Mouse (Mus musculus): ENCODE data around the gene Rbm47. TPM values are rescaled to one million over a fixed set of nuclear protein-coding genes. Genes with fewer than 3 reads are reported as not detected.

Rbm47 gene
- total RNA-seq, 2 experiments from 2014 or later: 1.7 TPM

DNA sequence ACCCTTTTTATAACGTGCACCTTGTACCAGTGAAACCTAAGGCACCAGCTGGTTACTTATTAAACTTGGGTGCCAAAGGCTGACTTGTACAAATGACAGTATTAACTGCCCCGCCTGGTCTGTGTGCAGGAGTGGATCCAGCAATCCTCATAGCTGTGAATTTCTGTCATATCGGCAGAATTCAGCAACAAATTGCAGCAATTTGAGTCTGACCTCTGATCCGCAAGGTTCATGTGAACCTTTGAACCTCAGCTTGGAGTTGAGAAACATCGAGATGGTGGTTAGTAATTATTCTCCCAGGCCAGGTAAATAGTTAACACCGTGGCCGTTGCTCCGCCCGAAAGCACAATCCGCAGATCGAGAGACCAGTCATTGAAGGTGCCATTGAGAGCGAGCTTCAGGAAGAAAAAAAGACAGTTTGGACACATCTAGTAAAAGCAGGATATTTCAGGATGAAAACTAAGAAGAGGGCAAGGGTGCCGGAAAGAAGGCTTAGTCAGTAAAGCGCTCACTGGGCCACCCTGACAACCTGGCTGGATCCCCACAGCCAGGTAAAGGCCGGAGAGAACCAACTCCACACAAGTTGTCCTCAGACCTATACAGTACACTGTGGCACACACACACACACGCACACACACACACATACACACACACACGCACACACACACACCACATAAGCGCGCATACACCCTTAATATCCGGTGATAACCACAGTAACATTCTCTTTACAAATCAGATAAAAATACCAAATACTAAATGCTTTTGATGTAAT, 120.0 kb downstream of the Rbm47 start:
- H3K27ac ChIP-seq: no peak overlapping the region
- H3K4me3 ChIP-seq: no peak overlapping the region
- TF ChIP-seq CTCF (conservative IDR thresholded peaks at IDR 0.05): no peak
- no peak for DNase-seq (ENCODE audit: low spot score in 2 of 2)

DNA sequence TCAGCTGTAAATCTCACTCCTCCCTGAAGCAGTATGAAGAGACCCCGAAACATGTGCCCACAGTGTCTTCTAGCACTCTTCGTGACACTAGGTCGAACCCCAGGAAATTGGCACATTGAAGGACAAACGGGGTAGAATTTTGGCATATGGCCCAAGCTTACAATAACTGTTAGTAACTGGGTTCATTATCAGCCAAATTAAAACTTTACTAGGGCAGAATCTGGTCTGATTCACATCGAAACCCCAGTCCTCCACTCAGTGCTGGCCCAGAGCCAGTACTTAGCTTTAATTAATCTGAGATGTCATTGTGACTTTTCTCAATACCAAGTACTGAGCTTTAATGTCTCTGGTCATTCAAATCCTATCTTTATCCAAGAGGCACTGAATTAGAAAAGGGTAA, 122.1 kb downstream of the Rbm47 start:
- no peak for TF ChIP-seq CTCF (conservative IDR thresholded peaks at IDR 0.05)
- Histone ChIP-seq H3K4me3 (no peak overlapping the region), H3K27ac (no peak overlapping the region)
- DNase-seq (ENCODE audit: low spot score in 2 of 2): no peak

DNA sequence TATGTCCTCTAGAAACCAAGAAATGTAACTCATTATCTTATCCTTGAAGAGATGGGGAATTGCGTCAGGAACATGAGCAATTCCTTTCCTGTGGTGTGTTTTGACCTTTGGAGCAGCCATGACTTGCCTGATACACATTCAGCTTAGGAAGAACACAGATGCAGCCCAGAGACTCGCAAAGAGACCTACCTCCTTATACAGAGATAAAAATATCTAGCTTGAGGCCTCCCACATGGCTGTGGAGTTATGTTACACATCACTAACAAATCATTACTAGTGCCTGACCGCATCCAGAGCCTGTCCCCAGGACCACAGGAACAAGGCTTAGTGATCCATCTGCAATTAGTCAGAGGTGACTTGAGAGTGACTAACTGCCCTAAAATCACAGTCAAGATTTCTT, 126.6 kb downstream of the Rbm47 start:
- Histone ChIP-seq H3K4me3 (no peak overlapping the region), H3K27ac (no peak overlapping the region)
- no peak for TF ChIP-seq CTCF (conservative IDR thresholded peaks at IDR 0.05)
- no peak for DNase-seq (ENCODE audit: low spot score in 2 of 2)

DNA sequence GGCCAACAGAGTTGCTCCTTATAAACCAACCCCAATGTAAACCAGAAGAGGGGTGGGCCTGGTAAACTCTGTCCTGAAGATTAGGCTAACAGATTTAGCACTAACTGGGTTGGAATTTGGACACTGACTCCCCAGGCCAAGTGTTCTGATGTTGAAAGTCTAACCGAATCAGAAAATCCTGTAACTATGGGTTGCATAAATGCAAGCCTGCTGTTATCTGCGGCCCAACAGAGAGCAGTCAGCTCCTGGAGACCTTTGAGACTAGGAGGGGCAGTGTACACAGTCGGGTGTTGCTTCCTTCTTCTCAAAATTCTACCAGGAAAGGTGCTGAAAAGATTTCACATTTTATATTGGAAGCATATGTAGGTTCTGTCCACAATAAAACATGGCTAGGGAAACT, 129.0 kb downstream of the Rbm47 start:
- no peak for TF ChIP-seq CTCF (conservative IDR thresholded peaks at IDR 0.05)

DNA sequence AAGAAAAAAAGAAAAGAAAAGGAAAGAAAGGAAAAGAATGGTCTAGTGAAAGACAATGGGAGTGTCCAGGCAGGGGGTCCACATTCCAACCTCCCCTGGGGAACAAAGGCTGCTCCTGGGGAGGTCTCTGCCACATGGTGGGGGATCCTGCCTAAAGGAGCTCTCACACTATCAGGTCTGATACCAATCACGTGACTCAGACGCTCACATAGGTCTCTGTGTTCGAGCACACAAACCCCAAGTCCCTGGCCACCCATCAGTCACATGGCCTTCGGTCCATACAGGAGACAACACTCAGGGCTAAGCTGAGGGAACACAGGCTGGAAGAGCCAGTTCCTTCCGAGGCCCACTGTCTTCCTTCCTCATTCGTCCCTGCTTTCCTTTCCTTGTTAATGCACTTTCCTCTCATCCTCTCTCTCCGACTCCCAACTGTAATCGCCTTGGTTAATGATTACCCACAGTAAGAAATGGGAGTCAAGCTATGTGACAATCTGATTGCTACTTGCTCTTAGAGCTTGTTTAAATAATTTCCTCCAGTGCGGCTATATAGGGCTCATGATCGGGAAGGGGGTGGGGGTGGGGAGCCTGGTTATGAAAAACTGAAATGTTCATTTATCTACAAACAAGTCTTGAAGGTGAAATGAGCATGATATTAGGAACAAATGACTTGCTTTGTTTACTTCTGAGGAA, 130.1 kb downstream of the Rbm47 start:
- Histone ChIP-seq H3K27ac (no peak overlapping the region), H3K4me3 (no peak overlapping the region)
- DNase-seq (ENCODE audit: low spot score in 2 of 2): no peak
- TF ChIP-seq CTCF (conservative IDR thresholded peaks at IDR 0.05): no peak

More for the DNA sequence above, 129.0 kb downstream of the Rbm47 start:
- no peak for DNase-seq (ENCODE audit: low spot score in 2 of 2)
- no peak overlapping the region for H3K4me3 ChIP-seq
- H3K27ac ChIP-seq: no peak overlapping the region

DNA sequence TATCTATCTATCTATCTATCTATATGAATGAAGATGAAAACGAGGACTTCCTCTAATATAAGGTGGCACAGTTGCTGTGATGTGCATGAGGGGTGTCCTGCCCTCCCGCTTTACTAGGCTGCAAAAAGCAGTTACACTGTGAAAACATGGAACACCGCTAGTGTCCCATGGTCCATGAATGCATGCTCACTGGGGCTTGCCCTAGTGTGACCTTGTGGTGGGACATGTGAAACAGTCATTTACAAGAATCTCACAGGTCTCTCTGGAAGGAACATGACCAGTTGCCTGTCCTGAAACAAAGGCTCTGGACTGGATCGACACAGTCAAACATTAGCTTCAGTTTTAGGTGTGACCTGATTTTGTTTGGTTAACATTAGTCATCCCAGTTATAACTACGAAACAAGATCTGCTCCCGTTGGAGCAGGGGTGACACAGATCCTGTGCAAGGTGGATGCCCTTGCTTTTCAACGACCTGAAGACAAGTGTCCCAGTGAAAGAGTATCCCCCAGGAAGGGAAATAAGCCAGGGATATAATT, 132.1 kb downstream of the Rbm47 start:
- Histone ChIP-seq H3K27ac (no peak overlapping the region), H3K4me3 (no peak overlapping the region)
- DNase-seq (ENCODE audit: low spot score in 2 of 2): no peak
- TF ChIP-seq CTCF (conservative IDR thresholded peaks at IDR 0.05): no peak

DNA sequence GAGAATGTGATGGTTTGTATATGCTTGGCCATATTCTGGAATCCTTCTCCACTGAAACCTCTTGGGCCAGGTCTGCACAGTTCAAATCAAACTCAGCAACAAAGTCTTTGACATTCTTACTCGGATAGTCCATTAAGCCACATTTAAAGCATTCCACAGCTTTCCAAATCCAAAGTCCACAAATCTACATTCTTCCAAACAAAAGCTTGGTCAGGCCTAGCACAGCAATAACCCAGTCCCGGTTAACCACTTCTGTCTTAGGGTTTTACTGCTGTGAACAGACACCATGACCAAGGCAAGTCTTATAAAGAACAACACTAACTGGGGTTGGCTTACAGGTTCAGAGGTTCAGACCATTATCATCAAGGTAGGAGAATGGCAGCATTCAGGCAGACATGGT, 133.1 kb downstream of the Rbm47 start:
- no peak for TF ChIP-seq CTCF (conservative IDR thresholded peaks at IDR 0.05)
- H3K27ac ChIP-seq: no peak overlapping the region
- DNase-seq (ENCODE audit: low spot score in 2 of 2): no peak
- H3K4me3 ChIP-seq: no peak overlapping the region

DNA sequence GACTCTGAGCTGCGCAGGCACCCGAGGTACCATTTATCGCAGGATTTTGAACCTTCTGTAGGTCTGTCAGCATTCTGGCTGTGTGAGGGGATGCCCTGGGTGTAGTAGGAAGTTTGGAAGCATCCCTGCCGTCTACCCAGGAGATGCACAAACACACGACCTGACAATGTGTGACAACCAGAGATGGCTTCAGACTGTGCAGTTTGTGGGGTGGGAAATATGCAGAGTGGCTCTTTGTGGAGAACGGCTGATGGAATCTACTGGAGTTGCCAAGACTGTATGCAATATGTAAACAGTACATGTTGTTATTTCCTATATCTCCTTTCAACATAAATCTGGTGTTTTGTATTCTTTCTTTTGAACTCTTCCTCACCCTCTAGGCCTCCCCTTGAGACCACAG, 135.9 kb downstream of the Rbm47 start:
- no peak for TF ChIP-seq CTCF (conservative IDR thresholded peaks at IDR 0.05)
- H3K27ac ChIP-seq: no peak overlapping the region
- no peak for DNase-seq (ENCODE audit: low spot score in 2 of 2)
- H3K4me3 ChIP-seq: no peak overlapping the region

DNA sequence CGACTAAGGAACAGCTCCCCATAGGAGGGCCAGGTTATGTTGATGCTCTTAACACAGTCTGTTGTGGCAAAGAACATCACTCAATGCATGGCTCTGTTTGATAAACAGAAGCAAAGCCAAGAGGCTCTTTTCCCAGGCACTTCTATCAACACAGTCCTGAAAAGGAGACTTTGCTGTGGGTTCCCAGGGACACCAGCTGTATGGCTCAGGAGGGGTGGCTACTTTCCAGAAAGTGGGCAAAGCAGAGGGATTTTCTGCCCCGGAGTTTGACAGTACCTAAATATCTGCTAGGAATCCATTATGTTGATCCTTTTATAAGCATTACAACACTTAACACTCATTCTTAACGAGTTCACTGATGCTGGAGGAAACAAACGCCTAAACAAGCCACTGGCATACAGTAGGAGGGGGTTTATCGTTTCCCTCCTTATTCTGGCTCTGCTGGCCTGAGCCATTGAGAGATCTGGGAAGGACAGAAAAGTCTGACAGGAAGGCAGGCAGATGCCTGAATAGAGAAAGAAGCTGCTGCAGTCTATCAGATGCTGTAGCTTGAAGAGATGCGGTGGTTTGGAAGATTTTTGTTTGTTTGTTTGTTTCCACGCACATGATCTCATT, 136.4 kb downstream of the Rbm47 start:
- DNase-seq (ENCODE audit: low spot score in 2 of 2): no peak
- H3K27ac ChIP-seq: no peak overlapping the region
- no peak overlapping the region for H3K4me3 ChIP-seq
- no peak for TF ChIP-seq CTCF (conservative IDR thresholded peaks at IDR 0.05)

DNA sequence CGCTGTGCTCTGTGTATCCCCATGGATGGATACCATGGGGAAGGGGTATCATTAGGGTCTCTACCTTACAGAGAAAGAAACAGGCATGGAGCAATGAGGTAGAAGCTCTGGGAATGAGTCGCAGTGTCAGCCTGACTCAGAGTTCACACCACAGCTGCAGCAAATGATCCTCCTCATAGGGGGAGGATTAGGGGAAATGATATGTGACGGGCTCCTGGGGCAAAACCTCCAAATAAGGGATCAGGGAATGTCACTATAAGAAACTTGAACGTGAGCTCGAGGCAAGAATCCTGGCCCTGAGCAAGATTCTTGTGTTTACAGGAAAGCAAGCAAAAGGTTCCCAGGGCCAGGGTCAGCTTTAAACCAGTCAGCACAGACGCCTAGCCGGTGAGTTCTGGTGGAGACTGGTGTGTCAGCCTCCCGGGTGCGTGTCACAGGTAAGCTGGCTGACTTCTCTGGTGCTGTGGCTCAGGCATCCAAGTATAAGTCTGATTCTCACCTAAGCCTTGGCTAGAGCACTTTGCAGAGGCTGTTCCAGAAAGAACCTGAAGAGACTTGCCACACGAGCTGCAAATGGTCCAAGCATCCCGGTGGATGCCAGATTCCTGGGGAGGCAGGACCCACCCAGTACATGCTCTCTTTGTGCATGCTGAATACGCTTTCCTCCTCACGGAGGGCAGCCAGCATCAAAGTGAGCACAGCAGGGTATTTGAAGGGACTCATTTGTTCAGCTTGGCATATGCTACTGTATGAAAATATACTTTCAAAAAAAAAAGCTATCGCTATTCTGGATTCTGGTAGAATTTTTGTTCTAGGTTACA, 138.3 kb downstream of the Rbm47 start:
- Histone ChIP-seq H3K27ac (no peak overlapping the region), H3K4me3 (no peak overlapping the region)
- no peak for DNase-seq (ENCODE audit: low spot score in 2 of 2)
- no peak for TF ChIP-seq CTCF (conservative IDR thresholded peaks at IDR 0.05)

DNA sequence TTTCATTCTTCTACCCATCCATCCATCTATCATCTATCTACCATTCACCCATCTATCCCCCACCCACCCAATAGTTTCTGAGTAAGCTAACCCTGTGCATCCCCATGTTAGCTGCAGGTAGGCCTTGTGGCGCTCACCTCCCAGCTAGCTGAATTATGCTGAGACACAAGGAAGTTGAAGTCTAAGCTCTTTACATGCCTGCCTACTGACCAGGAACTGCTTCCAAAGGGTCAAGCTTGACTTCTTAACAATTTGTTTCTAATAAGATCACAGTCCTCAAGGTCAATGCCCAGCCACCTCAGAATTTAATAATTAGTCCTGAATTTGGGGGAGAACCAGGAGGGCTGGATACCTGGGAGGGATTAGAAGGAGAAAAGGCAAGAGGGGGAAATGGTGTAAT, 140.1 kb downstream of the Rbm47 start:
- no peak for DNase-seq (ENCODE audit: low spot score in 2 of 2)
- H3K4me3 ChIP-seq: no peak overlapping the region
- H3K27ac ChIP-seq: no peak overlapping the region
- no peak for TF ChIP-seq CTCF (conservative IDR thresholded peaks at IDR 0.05)

DNA sequence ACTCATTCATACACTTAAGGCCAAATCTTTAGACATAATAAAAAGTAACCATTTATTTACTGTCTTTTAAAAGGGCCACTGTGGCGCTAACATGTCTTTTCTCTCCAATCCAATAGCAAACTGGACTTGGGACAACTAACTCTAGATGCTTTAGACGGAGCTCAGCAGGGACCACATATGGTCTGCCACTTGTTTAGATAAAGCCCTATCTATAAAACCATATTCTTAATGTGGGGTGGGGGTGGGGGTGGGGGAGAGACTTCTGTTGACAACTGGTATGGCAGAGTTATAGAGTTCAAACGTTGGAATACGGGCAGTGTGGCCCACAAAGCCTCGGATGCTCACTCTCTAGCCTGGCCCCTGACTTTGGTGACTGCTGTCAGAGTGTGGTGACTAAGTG, 141.2 kb downstream of the Rbm47 start:
- no peak overlapping the region for H3K27ac ChIP-seq
- no peak overlapping the region for H3K4me3 ChIP-seq
- TF ChIP-seq CTCF (conservative IDR thresholded peaks at IDR 0.05): no peak
- DNase-seq (ENCODE audit: low spot score in 2 of 2): no peak

DNA sequence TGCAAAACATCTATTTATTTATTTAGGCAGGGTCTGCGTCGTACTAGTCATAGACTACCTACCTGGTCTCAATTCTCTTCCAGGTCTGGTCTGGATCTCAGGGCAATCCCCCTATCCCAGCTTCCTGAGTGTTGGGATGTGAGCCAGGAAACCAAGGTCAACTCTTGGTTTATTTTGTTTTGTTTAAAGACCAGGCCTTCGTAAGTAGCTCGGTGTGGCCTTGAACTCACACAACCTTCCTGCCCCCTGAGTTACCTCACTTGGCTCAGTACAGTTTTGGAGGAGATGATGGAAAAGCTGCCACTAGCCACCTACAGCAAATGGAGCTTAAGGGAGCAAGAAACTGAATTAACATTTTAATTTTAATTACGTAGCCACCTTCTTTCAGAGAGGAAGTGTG, 144.7 kb downstream of the Rbm47 start:
- TF ChIP-seq CTCF (conservative IDR thresholded peaks at IDR 0.05): no peak
- Histone ChIP-seq H3K27ac (no peak overlapping the region), H3K4me3 (no peak overlapping the region)
- DNase-seq (ENCODE audit: low spot score in 2 of 2): no peak
